Mouse (Mus musculus) heart, postnatal 0 days (tissue): ENCODE measurements around the gene Clrn1. TPM values are rescaled to one million over a fixed set of nuclear protein-coding genes. Genes with fewer than 3 reads are reported as not detected.

ENCODE experiments used
- ATAC-seq: fragments of 200-750 bp; cut with Nextera tagmentation; 2 replicates; pipeline ENCODE4 v1.8.0; 2017; ENCODE audit warnings: low read depth, moderate number of reproducible peaks, moderate library complexity; ENCODE audit not compliant: insufficient read depth
- DNase-seq: peaks from one replicate; pipeline ENCODE4 v3.0.0-alpha.2; 2016; ENCODE audit warnings: low spot score
- H3K27ac ChIP-seq: fragments of 300-500 bp; sonication (generic); 2 replicates; pipeline ENCODE4 v1.5.1; 2014; ENCODE audit warnings: low read depth, mild to moderate bottlenecking
- H3K27me3 ChIP-seq: fragments of 300-500 bp; sonication (generic); 2 replicates; pipeline ENCODE4 v1.6.1; 2014; ENCODE audit warnings: low read length, mixed read lengths; ENCODE audit not compliant: control insufficient read depth, insufficient read depth
- H3K36me3 ChIP-seq: fragments of 300-500 bp; sonication (generic); replicated peaks from 2 replicates; pipeline ENCODE4 v1.6.1; 2014; ENCODE audit warnings: low read length, mixed read lengths; ENCODE audit not compliant: control insufficient read depth, insufficient read depth
- H3K4me1 ChIP-seq: fragments of 300-500 bp; sonication (generic); 2 replicates; pipeline ENCODE4 v1.6.1; 2014; ENCODE audit warnings: antibody characterized with exemption; ENCODE audit not compliant: control insufficient read depth, insufficient read depth
- H3K4me2 ChIP-seq: fragments of 300-500 bp; sonication (generic); 2 replicates; pipeline ENCODE4 v1.6.1; 2014; ENCODE audit warnings: low read depth, mild to moderate bottlenecking, low read length, moderate library complexity
- H3K4me3 ChIP-seq: fragments of 300-500 bp; sonication (generic); 2 replicates; pipeline ENCODE4 v1.5.1; 2014; ENCODE audit warnings: low read depth, low read length
- H3K9ac ChIP-seq: fragments of 300-500 bp; sonication (generic); replicated peaks from 2 replicates; pipeline ENCODE4 v1.6.1; 2014; ENCODE audit warnings: low read depth, low read length, mixed read lengths
- H3K9me3 ChIP-seq: fragments of 300-500 bp; sonication (generic); replicated peaks from 2 replicates; pipeline ENCODE4 v1.6.1; 2016; ENCODE audit warnings: low read length; ENCODE audit not compliant: control insufficient read depth
- CTCF ChIP-seq: IDR thresholded peaks from 2 replicates; pipeline ENCODE4 v1.5.1; 2016; ENCODE audit warnings: antibody characterized with exemption, control low read depth, low read depth
- EP300 ChIP-seq: IDR thresholded peaks from 2 replicates; pipeline ENCODE4 v1.6.1; 2016; ENCODE audit warnings: antibody characterized with exemption, low read depth
- WGBS: fragments of 180-500 bp; shearing (Covaris S2); extraction: QIAGEN DNeasy Blood & Tissue Kit; methylation state at CpG from one replicate; pipeline ENCODE4 v1.1.7; 2014; 5-methylcytosine and 5-hydroxymethylcytosine counted together
- polyA plus RNA-seq: library from polyadenylated mRNA; unstranded; fragments of >200 nt; fragmentation: Nextera tagmentation; extraction: Ambion mirVana; gene quantifications from 2 replicates; pipeline ENCODE4 v1.2.1, GENCODE M21; 2015
- total RNA-seq: library from RNA; depleted of rRNA; stranded (reverse); fragments of >200 nt; gene quantifications from 2 replicates; pipeline ENCODE4 v1.2.3, GENCODE M21; 2014; ENCODE audit warnings: low replicate concordance; rRNA removed

Gene Clrn1
- total and polyA plus RNA-seq, 2 experiments from 2014 or later: not detected

DNA sequence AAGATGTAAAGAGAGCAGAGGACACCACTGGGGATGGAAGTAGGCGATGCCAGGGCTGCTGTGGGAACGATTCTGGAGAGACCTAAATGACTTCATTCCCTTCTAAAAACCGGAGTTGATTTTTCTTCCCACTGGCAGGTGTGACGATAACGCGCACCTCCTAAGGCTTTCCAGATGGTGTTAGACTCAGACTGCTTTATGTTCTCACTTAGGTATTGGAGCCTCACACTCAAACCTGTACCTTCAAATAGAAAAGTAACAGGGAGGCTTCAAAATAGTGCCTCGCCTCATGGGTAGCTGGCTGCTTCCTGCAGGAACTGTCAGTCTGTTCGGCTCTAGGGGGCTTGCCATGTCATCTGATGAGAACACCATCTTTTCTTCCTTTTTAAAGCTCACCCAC is 86.9 kb downstream of the Clrn1 start:
- Histone ChIP-seq H3K4me2 (no peak overlapping the region), H3K9me3 (no peaks in the 10 kb centered on the region), H3K36me3 (no peaks in the 10 kb centered on the region), H3K4me3 (no peak overlapping the region), H3K9ac (no peak overlapping the region), H3K27ac (no peak overlapping the region), H3K4me1 (no peaks in the 10 kb centered on the region), H3K27me3 (no peaks in the 10 kb centered on the region)
- ATAC-seq: no peak
- WGBS: 74% methylated on average over 8 of the region's 8 CpGs
- TF ChIP-seq EP300 (no peak), CTCF (no peak)
- DNase-seq: no peak

Other genes with a start within 250 kb of the Clrn1 start
- gene Erich6, start 248.1 kb downstream of the Clrn1 start, total RNA-seq: not detected in 2 replicates
- 0.08 TPM in 1 of 2 replicates, not detected in the other for gene Erich6, start 248.1 kb downstream of the Clrn1 start, polyA plus RNA-seq
- gene Siah2, start 192.9 kb downstream of the Clrn1 start, total RNA-seq: 14.5 and 14.8 TPM in 2 replicates
- gene Siah2, start 192.9 kb downstream of the Clrn1 start, polyA plus RNA-seq: 3.9 and 5.1 TPM in 2 replicates
- gene Mindy4b-ps, start 63.0 kb downstream of the Clrn1 start, total RNA-seq: 0.23 and 0.27 TPM in 2 replicates
- 0.16 and 0.52 TPM in 2 replicates for gene Mindy4b-ps, start 63.0 kb downstream of the Clrn1 start, polyA plus RNA-seq
- 7.1 and 9.3 TPM in 2 replicates for gene Med12l, start 120.5 kb upstream of the Clrn1 start, total RNA-seq
- gene Med12l, start 120.5 kb upstream of the Clrn1 start, polyA plus RNA-seq: 0.97 and 1.2 TPM in 2 replicates
- 0.31 TPM in 1 of 2 replicates, not detected in the other for gene Gpr171, start 216.5 kb upstream of the Clrn1 start, total RNA-seq
- 0.29 and 0.33 TPM in 2 replicates for gene Gpr171, start 216.5 kb upstream of the Clrn1 start, polyA plus RNA-seq